Mouse (Mus musculus) urinary bladder, postnatal 25 days (tissue): ENCODE measurements around the gene Ddb2.
"Not testable (repeated sequence)": the region's sequence is repeated elsewhere in the genome, so short reads cannot be mapped to it uniquely, and the experiment has no call there.

Experiments used
- DNase-seq: peaks from one replicate; pipeline ENCODE4 v3.0.0; 2022; ENCODE audit warnings: low spot score

Ddb2 gene

GRCm38 (mm10) chr2:91254725-91255380, 18.1 kb upstream of the Ddb2 start:
- no peak for DNase-seq

- DNase-seq, result no peak
Measured at GRCm38 (mm10) chr2:91252512-91252911, 15.7 kb upstream of the Ddb2 start.

- DNase-seq, result no peak
Measured at GRCm38 (mm10) chr2:91252001-91252400, 15.2 kb upstream of the Ddb2 start.

GRCm38 (mm10) chr2:91248366-91248765, 11.6 kb upstream of the Ddb2 start:
- no peak for DNase-seq

GRCm38 (mm10) chr2:91244557-91245228, 7.9 kb upstream of the Ddb2 start:
- no peak for DNase-seq

- no peak for DNase-seq
Measured at GRCm38 (mm10) chr2:91243416-91243815, 6.6 kb upstream of the Ddb2 start.

- DNase-seq, result no peak
Measured at GRCm38 (mm10) chr2:91242547-91242946, 5.8 kb upstream of the Ddb2 start.

- not testable (repeated sequence) for DNase-seq
Measured at GRCm38 (mm10) chr2:91237511-91238080, 814 bp upstream of the Ddb2 start.

GRCm38 (mm10) chr2:91229735-91230134, 7.0 kb downstream of the Ddb2 start:
- no peak for DNase-seq

- no peak for DNase-seq
Measured at GRCm38 (mm10) chr2:91223614-91224013, 13.2 kb downstream of the Ddb2 start.

- DNase-seq, result no peak
Measured at GRCm38 (mm10) chr2:91220501-91220900, 16.3 kb downstream of the Ddb2 start.

- DNase-seq, result no peak
Measured at GRCm38 (mm10) chr2:91217032-91217431, 19.8 kb downstream of the Ddb2 start.

GRCm38 (mm10) chr2:91213311-91213710, 23.5 kb downstream of the Ddb2 start:
- DNase-seq, result no peak

- DNase-seq, result no peak
Measured at GRCm38 (mm10) chr2:91206254-91206775, 30.5 kb downstream of the Ddb2 start.

GRCm38 (mm10) chr2:91202972-91203656, 33.7 kb downstream of the Ddb2 start:
- no peak for DNase-seq

- peak; percentile 92 for DNase-seq
Measured at GRCm38 (mm10) chr2:91202222-91202971, 34.4 kb downstream of the Ddb2 start, which contains the start of the genes Nr1h3 and Acp2. Gene Nr1h3 (minus strand): TSS chr2:91202834. Gene Acp2 (plus strand): TSS chr2:91202885.

GRCm38 (mm10) chr2:91198888-91199287, 37.9 kb downstream of the Ddb2 start:
- no peak for DNase-seq

- no peak for DNase-seq
Measured at GRCm38 (mm10) chr2:91196577-91197001, 40.2 kb downstream of the Ddb2 start.

GRCm38 (mm10) chr2:91194624-91195332, 42.0 kb downstream of the Ddb2 start:
- DNase-seq, result peak; percentile 74

- DNase-seq, result no peak
Measured at GRCm38 (mm10) chr2:91190501-91190900, 46.3 kb downstream of the Ddb2 start.

- DNase-seq, result no peak
Measured at GRCm38 (mm10) chr2:91187431-91187830, 49.4 kb downstream of the Ddb2 start.
